Mouse (Mus musculus) gastrocnemius, adult 2 months (tissue): ENCODE measurements at regions not wholly inside any gene's neighbourhood (a gene's known extent, or its start where the extent isn't known, plus 50 kb on each side); places are given as distances from the start of the nearest gene placed in this dataset.

Experiments used
- DNase-seq: peaks from one replicate; pipeline ENCODE4 v3.0.0; 2022
- H3K27ac ChIP-seq: fragments of 200-600 bp; 2 replicates; pipeline ENCODE4 v1.8.1; 2022; ENCODE audit warnings: mild to moderate bottlenecking
- H3K4me3 ChIP-seq: fragments of 200-600 bp; 2 replicates; pipeline ENCODE4 v1.8.1; 2022; ENCODE audit warnings: mild to moderate bottlenecking, moderate library complexity
- CTCF ChIP-seq: fragments of 200-600 bp; IDR thresholded peaks from 2 replicates; pipeline ENCODE4 v1.8.1; 2022; ENCODE audit warnings: antibody characterized with exemption, mild to moderate bottlenecking, moderate library complexity
- intact Hi-C: fragments of 180-260 bp; cut with DNase I; formaldehyde crosslinking; loops from one replicate; pipeline ENCODE4 v1.15.1; 2025

DNA sequence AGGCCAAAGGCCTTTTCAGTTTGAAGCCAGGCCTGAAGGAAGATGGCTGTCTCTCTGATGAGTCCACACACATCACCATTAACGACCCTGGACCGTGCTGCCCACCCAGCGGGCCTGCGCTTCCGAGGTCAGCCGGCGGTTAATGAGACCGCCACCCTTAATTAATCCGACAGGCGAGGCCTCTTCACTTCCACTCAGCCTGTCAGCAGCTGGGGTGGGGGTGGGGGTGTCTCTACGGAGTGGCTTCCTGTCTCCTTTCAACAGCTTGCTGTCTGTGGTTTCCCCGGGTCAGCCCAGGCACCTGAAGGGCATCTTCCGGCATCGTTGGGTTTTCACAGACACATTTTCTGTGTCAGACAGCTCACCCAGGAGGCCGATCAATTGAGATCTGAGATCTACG is 113.0 kb upstream of the 1700021F07Rik start:
- no peak for TF ChIP-seq CTCF
- H3K27ac ChIP-seq: no peak overlapping the region
- no peak for DNase-seq
- H3K4me3 ChIP-seq: no peak overlapping the region
- intact Hi-C loops: no loop called here

DNA sequence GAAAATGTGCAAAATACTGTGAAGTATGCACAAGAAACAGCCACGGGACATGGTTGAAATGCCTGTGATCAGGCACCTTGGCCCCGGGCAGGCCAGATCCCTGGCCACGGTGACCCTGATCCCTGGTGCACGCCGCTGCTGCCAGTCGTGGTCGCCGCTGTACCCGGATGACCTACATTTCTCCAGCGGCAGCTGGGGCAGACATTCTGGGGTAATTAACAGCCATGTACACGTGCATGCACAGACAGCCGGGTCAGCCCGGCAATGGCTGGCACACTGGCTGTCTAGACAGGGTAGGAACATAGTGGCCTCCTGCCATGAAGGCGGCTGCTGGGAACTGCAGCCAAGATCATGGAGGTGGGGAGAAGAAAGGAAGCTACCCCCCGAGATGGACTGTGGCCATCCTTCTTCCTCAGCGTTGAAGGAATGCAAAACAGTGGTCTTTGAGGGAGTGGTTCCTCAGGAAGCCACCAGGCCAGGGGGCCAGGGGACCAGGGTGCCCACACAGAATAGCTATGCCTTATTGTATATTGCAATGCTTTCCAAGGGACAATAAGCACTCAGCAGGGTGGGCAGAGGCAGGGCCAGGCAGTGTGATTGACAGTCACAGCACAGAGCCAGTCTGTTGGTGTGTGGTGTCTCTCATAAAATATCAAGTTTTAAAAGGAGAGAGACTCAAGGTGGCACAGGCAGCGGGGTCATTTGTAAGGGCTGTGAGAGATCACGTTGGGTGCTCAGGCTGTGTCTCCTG is 108.3 kb upstream of the 1700021F07Rik start:
- peak; percentile 69 for DNase-seq
- intact Hi-C loops: no loop called here
- Histone ChIP-seq H3K4me3 (peak overlapping the region; percentile 13; the same call in 1 of the 2 replicates), H3K27ac (peak overlapping the region; percentile 57)
- TF ChIP-seq CTCF: no peak

DNA sequence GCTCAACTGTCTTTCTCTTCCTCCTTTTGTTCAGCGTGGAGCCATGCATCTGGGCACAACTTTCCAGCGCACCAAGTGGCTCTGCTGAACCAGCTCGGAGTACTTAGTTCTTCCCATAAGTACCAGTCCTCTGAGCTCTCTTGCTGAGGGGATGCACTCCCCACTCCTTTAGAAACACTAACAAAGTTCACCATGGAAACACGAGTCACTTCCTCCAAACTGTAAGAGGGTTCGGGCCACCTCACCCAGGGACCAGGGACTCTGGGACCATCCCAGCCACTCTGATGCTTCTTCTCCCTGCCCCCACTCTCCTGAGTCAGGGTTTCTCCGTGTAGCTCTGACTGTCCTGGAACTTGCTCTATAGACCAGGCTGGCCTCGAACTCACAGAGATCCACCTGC is 107.0 kb upstream of the 1700021F07Rik start:
- no peak for TF ChIP-seq CTCF

DNA sequence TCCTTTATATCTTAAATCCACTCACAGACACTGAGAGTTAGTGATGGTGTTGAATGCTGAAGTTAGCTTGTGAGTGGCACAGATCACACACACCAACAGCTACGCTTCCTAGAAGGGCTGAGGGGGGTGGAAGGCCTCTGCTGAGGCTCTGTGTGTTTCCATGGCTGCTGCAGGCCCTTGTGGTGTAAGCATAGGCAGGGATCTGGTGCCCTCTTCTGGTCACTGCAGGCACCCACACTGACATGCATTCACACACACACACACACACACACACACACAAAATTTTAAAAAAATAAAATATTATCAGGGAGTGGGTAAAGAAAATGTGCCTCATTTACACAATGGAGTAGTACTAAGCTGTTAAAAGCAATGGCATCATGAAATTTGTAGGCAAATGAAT is 105.5 kb upstream of the 1700021F07Rik start:
- intact Hi-C loops: no loop called here
- Histone ChIP-seq H3K27ac (no peak overlapping the region), H3K4me3 (no peak overlapping the region)
- no peak for DNase-seq
- peak; percentile 26; the same call in 1 of the 2 replicates for TF ChIP-seq CTCF

More for the DNA sequence above, 107.0 kb upstream of the 1700021F07Rik start:
- intact Hi-C loops: no loop called here
- DNase-seq: no peak
- Histone ChIP-seq H3K27ac (no peak overlapping the region), H3K4me3 (no peak overlapping the region)

DNA sequence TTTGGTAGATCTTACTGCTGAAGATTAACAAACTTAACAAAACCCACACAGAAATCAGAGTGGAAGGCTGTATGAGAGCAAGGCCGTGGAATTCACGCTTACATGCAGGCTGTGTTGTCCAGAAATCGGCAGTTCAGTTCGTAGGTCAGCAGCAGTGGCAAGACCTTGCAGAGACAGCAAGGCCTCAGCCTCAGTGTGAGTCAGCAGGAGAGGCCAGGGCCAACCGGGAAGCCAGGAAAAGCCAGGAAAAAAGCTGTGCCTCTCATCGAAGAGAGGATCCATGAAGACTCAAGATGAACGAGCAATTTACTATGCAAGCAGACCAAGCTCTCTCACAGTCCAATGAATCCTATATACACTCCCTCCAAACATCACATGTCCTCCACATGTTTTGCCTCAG is 103.4 kb upstream of the 1700021F07Rik start:
- intact Hi-C loops: no loop called here
- DNase-seq: no peak
- no peak for TF ChIP-seq CTCF
- H3K4me3 ChIP-seq: no peak overlapping the region
- 0 out of 2 replicates have a peak overlapping the region, but pooled peaks have one; percentile 16 for H3K27ac ChIP-seq

DNA sequence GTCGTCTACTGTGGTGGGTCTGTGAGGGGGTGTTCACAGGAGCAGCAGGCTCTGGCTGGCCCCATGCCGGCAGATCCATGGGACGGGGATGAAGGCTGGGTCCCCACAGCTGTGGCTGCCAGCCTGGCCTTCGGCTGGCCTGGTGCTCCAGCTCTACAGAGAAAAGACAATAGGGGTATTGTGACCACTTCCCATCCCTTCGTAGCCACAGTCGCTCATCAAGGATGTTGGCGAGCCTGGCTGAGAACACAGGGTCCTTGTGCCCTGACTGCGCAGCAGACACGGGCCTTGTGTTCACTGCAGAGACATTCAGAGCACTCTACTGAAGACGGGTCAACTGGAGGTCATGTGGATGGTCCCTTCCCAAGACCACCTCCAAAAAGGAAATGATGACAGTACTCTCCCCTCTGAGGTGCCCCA is 102.4 kb upstream of the 1700021F07Rik start:
- Histone ChIP-seq H3K4me3 (no peak overlapping the region), H3K27ac (peak overlapping the region; percentile 28; the same call in 1 of the 2 replicates)
- intact Hi-C loops: no loop called here
- TF ChIP-seq CTCF: no peak
- no peak for DNase-seq

DNA sequence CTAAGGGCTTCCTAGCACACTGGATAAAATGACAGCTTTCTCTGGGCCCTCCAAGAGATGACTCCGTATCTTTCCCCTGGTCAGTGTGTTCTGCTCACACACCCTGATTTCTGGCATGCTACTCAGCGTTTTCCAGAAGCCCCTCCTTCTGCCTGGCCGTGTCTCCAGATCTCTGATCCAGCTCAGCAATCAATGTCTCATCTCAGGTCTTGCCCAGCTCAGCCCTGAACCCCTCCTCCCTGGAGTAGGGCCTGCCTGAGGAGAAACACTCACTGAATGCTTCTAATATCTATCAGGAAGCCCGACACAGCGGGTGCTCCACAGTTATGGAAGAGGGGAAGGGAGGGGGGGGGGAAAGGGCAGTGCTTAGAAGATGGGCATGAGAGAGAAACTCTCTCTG is 101.9 kb upstream of the 1700021F07Rik start:
- no peak overlapping the region for H3K4me3 ChIP-seq
- no peak for DNase-seq
- H3K27ac ChIP-seq: peak overlapping the region; percentile 28; the same call in 1 of the 2 replicates
- no peak for TF ChIP-seq CTCF
- intact Hi-C loops: no loop called here

DNA sequence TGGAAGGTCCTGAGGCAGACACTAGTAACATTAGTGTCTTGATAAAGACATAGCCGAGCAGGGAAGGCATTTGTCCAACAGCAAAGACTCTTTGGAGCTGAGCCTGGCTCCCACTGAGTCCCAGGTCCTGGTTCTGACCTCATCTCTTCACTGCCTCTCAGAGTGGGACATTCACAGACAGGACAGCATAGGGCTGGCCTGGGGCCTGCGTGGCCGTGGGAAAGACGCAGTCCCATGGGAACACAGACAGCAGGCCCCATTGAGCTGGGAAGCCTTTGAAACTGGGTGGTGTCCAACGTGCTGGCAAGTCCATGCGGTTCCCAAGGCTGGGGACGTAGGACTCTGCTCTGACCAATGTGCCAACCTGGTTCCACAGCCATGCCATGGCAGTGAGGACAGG is 97.5 kb upstream of the 1700021F07Rik start:
- TF ChIP-seq CTCF: no peak
- no peak for DNase-seq
- intact Hi-C loops: no loop called here
- no peak overlapping the region for H3K4me3 ChIP-seq
- no peak overlapping the region for H3K27ac ChIP-seq

DNA sequence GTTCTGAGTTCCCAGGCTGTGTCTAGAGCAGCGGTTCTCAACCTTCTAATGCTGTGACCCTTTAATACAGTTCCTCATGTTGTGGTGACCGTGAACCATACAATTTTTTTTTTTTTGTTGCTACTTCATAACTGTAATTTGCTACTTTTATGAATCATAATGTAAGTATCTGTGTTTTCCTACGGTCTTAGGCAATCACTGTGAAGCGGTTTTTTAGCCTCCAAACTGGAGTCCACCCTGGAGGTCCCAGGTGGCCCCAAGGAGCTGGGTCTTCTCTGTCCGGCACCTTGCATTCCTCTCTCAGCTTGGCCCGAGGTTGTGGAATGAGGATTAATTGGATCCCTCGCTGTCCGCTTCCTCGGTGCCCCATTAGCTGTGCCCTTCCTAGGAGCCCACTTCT is 96.6 kb upstream of the 1700021F07Rik start:
- TF ChIP-seq CTCF: no peak
- Histone ChIP-seq H3K27ac (no peak overlapping the region), H3K4me3 (no peak overlapping the region)
- intact Hi-C loops: no loop called here
- DNase-seq: no peak

DNA sequence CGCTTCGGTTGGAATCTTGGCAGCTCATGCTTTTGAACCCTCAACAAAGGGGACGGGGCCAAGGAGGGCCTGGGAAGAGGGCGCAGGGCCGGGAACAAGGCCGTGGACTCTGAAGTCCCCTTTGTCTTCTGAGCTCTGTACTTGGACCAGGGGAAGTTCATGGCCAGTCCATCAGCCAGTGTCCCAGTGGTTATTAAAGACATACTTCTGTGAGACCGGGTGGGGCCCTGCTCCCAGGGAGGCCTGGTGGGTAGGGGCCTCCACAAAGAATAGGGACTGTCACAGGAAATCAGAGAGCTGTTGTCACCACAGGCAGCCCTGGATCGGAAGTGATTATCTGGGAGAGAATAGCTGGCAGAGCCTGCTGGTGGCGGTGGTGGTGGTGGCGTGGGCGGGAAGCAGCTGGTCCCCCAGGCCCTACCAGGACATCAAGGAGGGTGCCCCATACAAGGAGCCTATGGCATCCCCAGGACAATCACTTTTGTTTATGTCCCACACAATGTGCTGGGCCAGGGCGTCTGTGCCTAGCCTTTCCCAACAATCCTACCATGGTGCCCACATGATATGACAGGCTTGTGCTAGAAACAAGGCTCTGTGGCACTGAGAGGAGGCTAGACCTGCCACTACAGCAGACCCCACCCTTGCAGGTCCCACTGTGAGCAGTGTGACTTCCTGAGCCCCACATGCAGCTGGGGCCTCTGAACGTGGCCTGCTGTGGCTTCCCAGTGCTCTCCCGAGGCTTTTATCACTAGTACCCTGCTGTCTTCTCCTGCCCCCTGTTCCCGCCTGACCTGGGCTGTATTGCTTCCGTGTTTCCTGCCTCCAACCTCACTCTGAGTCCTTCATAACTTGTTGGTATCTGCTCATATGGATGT is 96.0 kb upstream of the 1700021F07Rik start:
- no peak for DNase-seq
- Histone ChIP-seq H3K27ac (no peak overlapping the region), H3K4me3 (no peak overlapping the region)
- TF ChIP-seq CTCF: no peak
- intact Hi-C loops: no loop called here

DNA sequence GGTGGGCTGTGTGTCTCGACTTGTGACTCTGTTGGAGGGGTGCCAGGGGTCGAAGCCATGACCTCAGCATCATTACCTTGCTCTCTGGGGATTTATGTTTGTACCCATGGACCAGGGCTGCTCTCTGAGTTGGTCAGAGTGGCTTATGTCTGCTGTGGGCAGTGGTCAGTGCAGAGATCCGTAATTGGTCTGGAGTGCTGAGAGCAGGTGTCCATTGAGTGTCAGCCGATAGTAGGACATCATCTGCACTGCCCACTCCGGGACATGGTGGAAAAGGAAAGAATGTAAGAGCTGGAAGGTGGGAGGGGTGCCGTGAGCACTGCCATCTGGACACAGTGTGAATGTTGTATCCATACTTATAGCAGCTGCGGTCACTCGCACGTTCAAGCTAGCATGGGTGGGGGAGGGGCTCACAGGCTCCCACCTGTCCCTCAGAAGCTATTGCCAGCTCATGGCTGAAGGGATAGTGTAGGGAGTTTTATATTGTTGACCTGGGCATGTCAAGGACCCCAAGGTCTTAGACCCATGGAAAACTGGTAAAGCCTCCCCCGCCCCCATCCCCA is 94.4 kb upstream of the 1700021F07Rik start:
- Histone ChIP-seq H3K27ac (no peak overlapping the region), H3K4me3 (no peak overlapping the region)
- intact Hi-C loops: no loop called here
- DNase-seq: no peak
- no peak for TF ChIP-seq CTCF

DNA sequence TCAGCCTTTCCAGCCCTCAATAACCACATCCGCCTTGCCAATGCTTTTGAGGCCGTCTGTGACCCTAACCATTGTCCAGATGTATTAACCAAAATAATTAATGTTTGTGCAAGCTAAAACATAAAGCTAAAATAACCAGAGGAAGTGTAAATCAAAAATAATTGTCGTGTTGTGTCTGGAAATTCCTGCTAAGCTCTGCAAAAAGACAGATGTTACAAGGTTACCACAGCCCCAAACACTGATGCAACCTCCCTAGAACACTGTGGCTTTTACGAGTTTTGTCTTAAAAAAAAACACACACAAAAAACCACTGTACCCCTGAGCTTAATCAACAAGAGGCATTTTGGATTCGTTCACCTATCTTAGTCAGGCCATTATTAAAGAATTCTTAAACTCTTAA is 90.5 kb upstream of the 1700021F07Rik start:
- Histone ChIP-seq H3K4me3 (no peak overlapping the region), H3K27ac (no peak overlapping the region)
- TF ChIP-seq CTCF: no peak
- intact Hi-C loops: no loop called here
- DNase-seq: no peak

DNA sequence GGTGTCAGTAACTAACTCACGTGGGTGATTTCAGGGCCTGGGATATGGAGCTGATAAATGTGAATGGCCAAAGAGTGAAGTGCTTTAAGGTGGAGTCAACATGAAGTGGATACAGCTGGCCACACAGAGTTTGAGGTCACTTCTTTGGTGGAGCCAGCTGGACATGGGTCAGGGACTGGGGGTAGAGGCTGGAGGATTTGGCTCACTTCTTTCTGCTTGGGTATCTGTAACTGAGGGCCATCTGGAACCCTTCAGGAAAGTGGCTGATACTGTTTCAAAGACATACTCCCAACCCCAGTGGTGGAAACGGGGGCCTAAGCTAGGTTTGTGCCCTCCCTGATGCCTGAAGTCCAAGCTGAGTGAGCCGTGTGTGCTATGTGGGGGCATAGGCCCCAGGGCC is 90.1 kb upstream of the 1700021F07Rik start:
- intact Hi-C loops: no loop called here
- Histone ChIP-seq H3K27ac (0 out of 2 replicates have a peak overlapping the region, but pooled peaks have one; percentile 24), H3K4me3 (no peak overlapping the region)
- no peak for TF ChIP-seq CTCF
- DNase-seq: peak; percentile 73
